Mouse (Mus musculus) cerebral cortex, adult 2 months (tissue): Measurements from ENCODE around the gene Cacna1i.

Experiments
- WGBS: fragments of 180-500 bp; shearing (Covaris S2); methylation state at CpG from one replicate; pipeline ENCODE4 v1.1.7; 2018; 5-methylcytosine and 5-hydroxymethylcytosine counted together

Gene Cacna1i

DNA sequence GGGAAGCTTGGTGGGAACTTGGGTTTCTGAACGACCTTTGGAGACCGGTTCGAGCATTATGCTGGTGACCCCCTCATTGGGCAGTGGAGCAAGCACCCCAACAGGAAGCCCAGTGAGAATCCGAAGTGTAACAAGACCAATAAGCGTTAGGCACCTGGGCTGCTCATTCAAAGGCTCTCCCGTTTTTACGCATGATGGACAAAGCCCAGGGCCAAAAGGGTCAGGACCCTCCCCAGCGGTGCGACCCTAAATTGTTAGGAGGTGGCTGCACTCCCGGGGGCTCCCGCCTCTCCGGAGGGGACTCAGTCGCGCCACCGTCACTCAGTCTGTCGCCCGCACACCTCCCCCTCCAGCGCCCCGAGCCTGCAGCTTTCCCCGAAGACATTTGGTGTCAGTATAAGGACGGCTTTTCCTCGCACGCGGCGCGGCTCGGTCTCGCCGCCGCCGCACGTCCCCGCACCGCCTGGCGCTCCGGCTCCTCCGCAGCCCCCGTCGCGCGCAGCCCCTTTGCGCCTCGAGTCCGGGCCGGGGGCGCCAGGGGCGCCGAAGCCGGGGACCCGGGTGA is at the start of gene Cacna1i:
Cacna1i (plus strand) TSS at position 388 of the 565 bp plus-strand sequence.
- 1% methylated on average over 50 of the region's 50 CpGs for WGBS

DNA sequence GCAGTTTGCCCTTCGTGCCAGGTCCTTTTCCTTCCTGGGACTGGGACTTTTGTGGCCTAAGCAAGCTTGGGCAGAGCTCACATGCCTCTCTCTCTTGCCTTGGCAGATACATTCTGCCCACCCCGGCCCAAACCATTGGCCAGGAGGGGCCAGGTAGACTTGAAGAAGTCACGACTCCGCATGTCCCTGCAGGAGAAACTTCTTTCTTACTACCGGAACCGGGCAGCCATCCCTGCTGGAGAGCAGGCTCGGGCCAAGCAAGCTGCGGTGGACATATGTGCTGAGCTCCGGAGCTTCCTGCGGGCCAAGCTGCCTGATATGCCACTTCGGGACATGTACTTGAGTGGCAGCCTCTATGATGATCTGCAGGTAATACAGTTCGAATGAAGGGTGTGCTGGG is 38.9 kb upstream of the Cacna1i start:
- WGBS: 94% methylated on average over 12 of the region's 12 CpGs

DNA sequence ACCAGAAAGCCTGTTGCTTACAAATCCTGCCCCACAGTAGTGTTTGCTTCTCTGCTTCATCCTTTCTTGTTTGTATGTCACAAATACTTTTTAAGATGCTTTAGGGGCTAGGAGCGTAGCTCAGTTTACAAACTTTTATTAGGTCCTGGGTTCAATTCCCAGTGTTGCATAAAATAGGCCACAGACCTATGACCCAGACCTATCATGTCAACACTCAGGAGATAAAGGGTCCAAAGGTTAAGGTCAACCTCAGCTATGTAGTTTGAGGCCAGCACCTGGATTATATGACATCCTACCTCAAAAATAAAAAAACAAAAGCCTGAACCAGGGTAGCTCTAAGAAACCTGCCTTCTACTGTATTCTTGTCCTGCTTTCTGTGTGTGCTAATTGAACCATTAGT is 38.4 kb upstream of the Cacna1i start:
- 92% methylated on average over 1 of the region's 1 CpGs for WGBS

DNA sequence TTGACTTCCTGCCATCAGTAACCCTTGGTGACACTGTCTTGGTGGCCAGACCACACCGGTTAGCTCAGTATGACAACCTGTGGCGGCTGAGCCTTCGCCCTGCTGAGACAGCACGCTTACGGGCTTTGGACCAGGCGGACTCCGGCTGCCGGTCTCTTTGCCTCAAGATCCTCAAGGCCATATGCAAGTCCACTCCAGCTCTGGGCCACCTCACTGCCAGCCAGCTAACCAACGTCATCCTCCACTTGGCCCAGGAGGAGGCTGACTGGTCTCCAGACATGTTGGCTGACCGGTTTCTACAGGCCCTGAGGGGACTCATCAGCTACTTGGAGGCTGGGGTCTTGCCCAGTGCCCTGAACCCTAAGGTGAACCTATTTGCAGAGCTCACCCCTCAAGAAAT is 37.4 kb upstream of the Cacna1i start:
- 94% methylated on average over 10 of the region's 10 CpGs for WGBS

DNA sequence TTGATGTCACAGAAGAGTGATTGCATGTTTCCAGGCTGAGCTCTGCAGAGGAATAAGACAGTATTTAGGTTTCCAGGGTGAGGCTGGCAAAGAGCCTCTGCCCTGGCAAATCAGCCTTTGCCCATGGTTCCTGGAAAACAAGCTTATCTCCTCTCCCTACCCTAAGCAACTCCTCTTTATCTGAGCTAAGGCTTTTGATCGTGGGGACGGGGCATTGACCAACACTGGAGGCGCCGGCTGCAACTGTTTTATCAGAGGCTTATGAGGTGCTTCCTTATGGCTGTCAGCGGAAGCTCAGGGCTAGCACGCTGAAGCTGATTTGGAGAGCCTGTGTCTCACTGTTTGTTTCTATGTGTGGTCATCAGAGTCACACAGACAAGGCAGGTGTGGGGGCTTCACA is 36.5 kb upstream of the Cacna1i start:
- 91% methylated on average over 6 of the region's 6 CpGs for WGBS

DNA sequence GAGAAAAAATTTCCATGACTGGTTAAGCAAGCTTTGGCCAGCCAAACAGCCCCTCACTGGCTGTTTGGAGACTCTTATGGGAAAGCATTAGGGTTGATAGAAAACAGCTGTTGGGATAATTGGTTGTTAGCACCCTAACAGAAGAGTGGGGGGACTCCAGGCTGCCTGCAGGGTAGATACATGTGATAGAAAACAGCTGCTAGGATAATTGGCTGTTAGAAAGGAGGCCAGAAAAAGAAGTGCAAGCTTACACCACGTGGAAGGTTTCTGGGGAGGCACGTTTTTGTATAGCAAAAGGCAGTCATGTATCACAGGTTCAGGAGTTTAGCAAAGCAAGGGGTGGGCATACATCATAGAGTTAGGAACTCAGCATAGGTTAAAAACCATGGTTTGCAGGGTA is 33.5 kb upstream of the Cacna1i start:
- WGBS: 9% methylated on average over 2 of the region's 2 CpGs

DNA sequence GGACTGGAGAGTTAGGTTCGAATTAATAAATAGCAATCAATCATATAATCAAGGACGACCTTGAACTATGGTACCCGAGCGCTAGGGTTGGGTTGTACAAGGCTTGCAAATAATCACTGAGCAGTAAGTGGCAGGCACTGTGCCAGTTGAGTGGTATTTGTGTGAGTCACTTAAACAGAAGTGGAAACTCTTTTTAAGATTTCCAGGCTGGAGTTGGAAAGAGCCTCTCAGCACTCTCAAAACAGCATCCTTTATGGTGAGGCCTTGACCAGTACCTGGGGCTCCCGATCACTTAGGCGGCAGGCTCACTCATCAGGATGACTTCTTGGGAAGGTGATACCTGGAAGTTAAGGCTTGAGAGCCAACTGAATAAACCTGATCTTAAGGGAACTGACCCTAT is 32.8 kb upstream of the Cacna1i start:
- WGBS: 45% methylated on average over 6 of the region's 6 CpGs

DNA sequence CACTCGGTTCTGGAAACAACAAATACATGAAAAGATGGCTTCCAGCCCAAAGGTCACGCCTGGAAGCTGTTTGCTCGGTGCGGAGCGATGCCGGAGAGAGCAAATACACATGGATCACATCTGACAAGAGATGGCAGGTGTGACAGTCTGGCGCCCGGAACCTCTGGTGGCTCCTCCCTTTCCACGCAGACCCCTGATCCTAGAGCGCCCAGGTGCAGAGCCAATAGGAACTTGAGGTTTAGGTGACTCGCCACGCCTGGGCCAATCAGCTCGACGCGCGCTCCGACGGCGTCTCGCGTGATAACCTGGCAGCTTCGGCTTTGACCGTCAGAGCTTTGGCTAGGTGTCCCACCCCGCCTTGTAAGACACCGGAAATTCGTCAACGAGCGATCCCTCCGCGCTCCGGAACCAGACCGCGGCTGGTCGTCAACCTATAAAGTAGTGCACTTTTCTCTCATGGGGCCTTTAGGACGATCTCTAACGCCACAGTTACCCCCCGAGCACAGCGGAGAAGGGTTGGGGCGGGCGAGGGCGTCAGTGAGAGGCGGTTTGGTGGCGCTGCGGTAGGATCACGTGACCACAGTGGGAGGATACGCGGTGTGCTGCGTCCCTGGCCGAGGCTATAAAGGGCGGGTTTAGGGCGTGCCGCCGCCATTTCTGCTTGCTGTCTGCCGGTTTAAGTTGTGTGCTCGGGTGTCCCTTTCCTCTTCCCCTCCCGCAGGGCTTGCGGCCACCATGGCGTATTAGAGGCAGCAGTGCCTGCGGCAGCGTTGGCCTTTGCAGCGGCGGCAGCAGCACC is 32.0 kb upstream of the Cacna1i start, which contains the start of gene Atf4:
Atf4 (plus strand) TSS at position 338 of the 799 bp plus-strand sequence.
- under 1% methylated on average over 62 of the region's 62 CpGs for WGBS

DNA sequence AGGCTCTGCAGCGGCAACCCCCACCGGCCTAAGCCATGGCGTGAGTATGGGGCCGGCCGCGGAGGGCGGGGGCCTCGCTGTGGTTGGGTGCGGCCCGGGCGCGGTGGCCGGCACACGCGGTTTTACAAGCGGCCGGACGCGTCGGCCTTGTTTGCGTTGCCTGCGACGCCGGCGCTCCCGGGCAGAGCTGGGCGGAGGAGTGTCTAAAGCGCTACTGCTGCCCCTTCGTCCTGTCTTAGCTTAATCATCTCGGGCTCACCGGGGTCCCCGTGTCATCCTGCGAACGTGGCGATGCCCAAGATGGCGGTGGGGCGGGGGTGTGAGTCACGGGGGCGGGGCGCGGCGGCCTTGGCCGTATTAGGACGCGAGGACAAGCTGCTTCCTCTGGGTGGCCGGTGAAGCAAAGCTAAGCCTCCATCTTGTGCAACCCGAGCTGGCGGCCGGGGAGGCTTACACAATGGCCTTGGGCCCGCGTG is 31.4 kb upstream of the Cacna1i start:
- under 1% methylated on average over 51 of the region's 51 CpGs for WGBS

DNA sequence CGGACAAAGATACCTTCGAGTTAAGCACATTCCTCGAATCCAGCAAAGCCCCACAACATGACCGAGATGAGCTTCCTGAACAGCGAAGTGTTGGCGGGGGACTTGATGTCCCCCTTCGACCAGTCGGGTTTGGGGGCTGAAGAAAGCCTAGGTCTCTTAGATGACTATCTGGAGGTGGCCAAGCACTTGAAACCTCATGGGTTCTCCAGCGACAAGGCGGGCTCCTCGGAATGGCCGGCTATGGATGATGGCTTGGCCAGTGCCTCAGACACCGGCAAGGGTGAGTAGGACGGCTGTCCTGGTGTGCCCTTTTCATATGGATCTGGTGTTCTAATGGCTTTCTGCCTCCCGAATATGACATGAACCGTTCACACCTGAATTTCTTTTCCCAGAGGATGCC is 30.8 kb upstream of the Cacna1i start:
- WGBS: 3% methylated on average over 16 of the region's 16 CpGs

DNA sequence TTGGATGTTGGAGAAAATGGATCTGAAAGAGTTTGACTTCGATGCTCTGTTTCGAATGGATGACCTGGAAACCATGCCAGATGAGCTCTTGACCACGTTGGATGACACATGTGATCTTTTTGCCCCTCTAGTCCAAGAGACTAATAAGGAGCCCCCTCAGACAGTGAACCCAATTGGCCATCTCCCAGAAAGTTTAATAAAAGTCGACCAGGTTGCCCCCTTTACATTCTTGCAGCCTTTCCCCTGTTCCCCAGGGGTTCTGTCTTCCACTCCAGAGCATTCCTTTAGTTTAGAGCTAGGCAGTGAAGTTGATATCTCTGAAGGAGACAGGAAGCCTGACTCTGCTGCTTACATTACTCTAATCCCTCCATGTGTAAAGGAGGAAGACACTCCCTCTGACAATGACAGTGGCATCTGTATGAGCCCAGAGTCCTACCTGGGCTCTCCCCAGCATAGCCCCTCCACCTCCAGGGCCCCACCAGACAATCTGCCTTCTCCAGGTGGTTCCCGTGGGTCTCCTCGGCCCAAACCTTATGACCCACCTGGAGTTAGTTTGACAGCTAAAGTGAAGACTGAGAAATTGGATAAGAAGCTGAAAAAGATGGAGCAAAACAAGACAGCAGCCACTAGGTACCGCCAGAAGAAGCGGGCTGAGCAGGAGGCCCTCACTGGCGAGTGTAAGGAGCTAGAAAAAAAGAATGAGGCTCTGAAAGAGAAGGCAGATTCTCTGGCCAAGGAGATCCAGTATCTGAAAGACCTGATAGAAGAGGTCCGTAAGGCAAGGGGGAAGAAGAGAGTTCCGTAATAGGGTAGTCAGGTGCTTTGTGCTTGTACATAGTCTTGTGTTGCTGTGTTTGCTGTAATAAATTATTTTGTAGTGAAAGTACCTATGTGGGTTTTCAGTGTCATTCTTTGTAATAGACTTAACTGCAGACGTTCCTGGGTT is 30.1 kb upstream of the Cacna1i start:
- 29% methylated on average over 12 of the region's 12 CpGs for WGBS

DNA sequence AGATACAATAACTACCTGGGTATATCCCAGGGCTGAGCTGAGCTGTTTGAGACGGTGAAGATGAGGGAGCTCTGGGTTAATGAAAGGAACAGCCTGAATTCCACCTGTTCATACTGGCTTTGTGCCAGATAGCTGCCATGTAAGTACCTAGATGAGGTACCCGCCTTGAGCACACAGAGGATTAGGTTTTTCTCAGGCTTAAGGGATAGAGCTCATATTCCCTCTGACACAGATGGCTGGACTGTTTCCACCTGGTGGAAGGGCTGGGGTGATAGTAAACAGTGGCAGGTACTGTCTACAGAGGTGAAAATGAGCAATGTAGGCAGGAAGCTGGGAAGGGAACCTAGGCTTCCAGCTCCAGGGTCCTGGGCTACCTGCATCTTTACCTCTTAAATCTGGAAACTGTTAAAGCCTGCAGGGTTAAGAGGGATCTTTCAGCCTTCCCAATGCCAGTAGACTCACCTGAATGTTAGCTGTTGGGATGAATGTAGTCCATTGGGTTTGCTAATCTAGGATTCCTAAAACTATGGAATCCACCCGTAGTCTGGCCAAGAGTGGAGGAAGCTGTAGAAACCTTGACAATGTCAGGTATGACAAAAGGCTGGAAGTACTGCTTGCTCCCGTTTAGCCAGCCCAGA is 29.3 kb upstream of the Cacna1i start:
- WGBS: 18% methylated on average over 4 of the region's 4 CpGs

DNA sequence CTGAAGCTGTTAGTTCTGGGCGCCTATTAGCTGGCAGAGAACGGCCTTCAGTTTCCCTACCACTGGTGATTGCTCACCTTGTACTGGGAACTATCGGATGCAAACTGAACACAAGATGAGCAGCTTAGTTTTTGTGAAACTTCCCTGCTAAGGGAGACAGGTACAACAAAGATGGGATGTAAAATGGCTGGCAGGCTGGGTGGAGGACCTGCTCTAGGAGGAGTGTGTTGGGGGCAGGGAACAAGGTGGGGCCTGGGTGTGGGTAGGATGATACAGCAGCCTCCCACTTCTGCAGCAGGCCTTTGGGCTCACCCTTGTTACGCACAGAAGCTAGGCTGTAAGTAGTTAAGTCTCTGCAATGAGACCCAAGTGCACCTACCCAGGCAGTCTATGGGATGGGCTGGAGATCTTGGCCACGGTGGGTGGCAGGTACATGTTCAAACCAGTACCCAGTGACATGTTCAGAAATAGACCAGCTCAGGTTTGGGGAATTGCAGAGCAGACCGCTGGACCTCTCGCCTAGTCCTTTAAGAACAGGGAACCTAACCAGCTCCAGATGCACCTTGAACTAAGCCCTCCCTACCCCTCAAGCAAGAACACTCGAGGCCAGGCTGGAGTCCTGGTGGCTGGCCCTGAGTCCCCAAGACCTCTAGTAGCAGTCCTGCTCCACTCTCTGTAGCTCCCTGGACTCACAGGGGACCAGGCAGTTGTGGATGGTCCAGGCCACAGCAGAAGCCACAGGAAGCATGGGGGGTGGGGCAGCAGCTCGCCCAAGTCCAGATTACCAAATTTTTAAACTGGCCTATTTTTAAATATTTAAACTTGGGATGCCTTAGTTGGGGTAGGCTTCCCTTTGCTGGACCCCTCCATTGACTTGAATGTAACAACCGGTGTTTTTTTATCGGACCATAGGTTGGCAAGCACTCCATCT is 28.5 kb upstream of the Cacna1i start:
- 44% methylated on average over 11 of the region's 11 CpGs for WGBS

DNA sequence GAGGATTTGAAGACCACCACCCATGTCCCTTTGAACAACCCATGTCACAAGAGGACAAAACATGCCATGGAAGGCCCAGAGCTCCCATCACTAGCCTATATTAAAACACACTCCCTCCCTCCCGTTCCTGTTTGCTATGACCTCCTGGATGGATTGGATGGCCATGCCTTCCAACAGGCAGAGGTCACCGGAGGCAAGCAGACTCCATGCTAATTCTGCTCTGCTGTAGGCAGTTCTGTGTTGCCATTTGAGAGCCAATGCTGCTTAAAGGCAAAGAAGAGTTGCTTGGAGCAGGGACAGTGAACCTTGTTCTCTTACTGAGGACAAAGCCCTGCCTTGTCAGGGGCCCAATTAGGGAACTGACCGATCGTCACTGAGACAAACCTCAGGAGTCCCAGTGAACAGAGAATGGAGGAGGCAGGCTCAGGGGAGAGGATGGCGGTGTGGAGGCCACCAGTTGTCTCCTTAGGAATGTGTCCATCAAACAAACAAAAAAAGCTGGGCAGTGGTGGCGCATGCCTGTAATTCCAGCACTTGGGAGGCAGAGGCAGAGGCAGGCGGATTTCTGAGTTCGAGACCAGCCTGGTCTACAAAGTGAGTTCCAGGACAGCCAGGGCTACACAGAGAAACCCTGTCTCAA is 27.5 kb upstream of the Cacna1i start:
- 68% methylated on average over 8 of the region's 8 CpGs for WGBS

DNA sequence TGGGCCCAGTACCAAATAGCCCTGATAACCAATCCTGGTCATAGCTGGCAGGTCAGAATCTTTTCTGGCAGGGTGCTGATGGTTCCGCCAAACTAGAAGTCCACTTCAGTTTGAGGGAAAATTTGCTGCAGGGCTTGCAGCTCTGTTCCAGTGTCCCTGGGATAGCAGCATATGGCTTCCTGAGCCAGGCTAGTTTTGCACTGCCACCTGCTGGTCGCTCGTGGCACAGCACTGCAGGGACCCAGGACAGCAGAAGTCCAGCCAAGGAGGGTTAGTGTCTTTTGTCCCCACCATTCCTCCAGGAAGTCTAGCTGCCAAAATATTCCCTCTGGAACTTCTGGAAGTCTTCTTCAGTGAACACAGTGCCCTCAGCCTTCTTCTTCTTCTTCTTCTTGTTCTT is 26.4 kb upstream of the Cacna1i start:
- 8% methylated on average over 3 of the region's 3 CpGs for WGBS

DNA sequence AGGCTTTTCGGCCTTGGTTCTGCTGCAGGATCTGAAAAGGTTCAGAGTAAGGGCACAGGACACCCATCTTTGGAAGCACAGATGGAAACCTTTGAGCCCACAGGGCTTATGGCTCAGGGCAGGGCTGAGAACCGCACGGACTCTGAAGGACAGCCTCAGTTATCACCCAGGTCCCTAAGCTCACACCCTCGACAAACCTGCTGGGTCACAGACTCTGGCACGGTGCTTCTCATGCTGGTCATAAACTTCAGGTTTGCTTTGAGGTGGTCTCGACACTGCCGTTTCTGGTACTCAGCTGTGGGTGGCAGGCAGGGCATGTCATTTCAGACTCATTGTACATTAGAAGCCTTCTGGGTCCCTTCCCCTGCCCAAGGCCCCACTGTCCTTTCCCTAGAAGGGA is 25.9 kb upstream of the Cacna1i start:
- 77% methylated on average over 7 of the region's 7 CpGs for WGBS

DNA sequence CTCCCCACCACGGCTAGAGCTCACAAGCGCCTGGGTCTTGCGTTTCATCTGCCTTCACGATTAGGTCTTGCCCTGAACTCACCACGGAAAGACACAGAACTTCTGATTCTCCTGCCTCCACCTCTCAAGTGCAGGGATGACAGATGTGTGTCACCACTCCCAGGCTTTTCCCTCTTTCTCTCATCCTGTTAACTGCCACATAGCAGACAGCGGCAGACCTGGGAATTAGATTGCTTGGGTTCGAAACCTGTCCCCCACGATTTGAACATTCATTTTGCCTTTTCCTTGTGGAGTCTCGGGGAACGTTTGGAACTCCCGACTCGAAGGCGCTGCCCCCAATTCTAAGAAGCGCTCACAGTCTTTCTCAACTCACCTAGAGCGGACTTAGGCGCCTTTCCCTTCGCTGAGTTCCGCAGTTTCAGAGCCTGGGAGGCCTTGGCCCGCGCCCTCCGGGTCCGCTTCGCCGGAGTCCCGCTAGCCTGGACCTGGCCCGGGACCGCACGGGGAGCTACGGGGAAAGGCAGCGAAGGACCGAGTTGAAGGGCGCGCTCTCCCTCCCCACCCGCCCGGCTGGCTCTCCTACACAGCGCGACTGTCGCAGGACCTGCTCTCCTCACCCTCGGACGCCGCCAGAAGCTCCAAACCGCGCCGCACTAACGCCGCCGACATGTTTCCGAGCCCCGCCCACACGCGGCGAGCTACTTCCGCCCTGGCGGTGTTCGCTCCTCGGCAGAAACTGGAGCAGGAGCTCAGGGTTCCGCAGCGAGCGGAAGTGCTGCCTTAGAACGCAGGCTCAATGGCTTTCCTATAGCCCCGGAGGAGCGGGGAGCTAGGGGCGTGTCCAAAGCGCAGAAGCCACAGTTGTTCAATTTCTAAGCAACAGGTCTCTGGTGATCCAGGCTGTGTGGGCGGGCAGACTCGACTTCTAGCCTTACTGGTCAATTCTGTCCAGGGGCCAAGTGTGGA is 23.1 kb upstream of the Cacna1i start, which contains the start of gene Rps19bp1:
Rps19bp1 (minus strand) TSS at position 706 of the 966 bp plus-strand sequence.
- 1% methylated on average over 66 of the region's 66 CpGs for WGBS

DNA sequence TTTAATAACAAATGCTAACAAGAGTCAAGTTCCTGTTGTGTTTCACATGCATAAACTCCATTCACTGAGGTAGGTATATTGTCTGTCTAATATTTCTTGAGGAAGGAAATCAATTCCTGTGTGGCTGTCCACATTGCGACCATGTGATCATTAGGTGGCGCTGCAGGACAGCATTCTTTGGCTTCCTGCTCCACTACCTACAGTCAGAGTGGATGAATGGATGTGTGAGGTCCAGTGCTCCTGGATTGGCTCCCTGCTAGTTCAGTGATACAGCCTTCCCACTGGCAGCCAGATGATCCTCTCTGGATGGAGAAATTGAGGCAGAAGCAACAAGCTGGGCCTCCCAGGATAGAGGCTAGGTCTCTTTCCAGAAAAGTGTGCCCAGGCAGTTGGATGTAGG is 20.8 kb upstream of the Cacna1i start:
- WGBS: 1% methylated on average over 2 of the region's 2 CpGs
